In the genomic region with DNA sequence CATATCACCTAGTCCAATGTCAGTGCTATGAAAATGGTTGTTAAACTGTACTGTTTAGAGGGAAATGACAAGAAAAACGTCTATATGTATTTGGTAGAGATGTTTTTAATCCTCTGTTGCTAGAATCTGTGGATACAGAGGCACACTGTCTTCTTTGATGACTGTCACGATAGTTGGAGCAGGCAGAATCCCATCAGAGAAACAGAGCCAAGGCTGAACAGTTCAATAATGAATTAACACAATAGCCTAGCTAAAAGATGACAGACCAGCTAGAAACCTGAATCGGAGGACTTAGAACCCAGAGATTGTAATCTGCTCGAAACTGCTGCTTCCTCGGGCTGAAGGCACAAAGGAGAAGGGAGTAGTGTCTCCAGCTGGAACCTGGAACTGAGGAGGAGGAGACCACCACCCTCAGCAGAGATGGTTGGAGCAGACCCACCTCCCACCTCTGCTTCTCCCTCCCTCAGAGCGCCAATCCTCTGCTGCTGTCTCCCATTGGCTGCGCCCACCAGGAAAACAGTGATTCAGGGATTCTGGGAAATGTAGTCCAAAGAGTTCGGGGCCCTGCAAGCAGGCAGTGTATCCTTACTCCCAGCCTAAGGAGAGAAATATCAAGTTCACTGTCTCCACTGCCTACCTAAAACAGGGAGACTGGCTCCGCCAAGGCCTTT, we compare ENCODE assay signal across 8 mouse cellular contexts.
DNase-seq lines count a peak whose midpoint lies in the region; ATAC-seq and TF ChIP-seq lines count a peak whose summit lies in the region.

No protein-coding gene starts in this region.

- WGBS in forebrain, embryonic 15.5 days = 11% methylated on average over 9 of the region's 9 CpGs
- WGBS in liver, embryonic 16.5 days (ENCODE audit: insufficient replicate concordance) = 29% methylated on average over 9 of the region's 9 CpGs
- 12% methylated on average over 9 of the region's 9 CpGs for WGBS in neural tube, embryonic 15.5 days
- 74% methylated on average over 9 of the region's 9 CpGs for WGBS in thymus, adult 2 months

- no peaks in the 10 kb centered on the region for H3K9me3 ChIP-seq in forebrain, embryonic 15.5 days
- no peaks in the 10 kb centered on the region for H3K9me3 ChIP-seq in liver, embryonic 16.5 days (replicated peaks; ENCODE audit: control insufficient read depth, low read length)
- no peaks in the 10 kb centered on the region for H3K9me3 ChIP-seq in neural tube, embryonic 15.5 days (replicated peaks)

- peak overlapping the region; percentile 84 for H3K27ac ChIP-seq in forebrain, embryonic 15.5 days (replicated peaks)
- peak overlapping the region; percentile 90 for H3K27ac ChIP-seq in layer of hippocampus, adult 2 months
- H3K27ac ChIP-seq in liver, embryonic 16.5 days (ENCODE audit: low read length) = no peak overlapping the region
- peak overlapping the region; percentile 84 for H3K27ac ChIP-seq in neural tube, embryonic 15.5 days (replicated peaks)
- no peak overlapping the region for H3K27ac ChIP-seq in thymus, adult 2 months (ENCODE audit: control insufficient read depth, insufficient read depth, low read length)

- H3K36me3 ChIP-seq in forebrain, embryonic 15.5 days = no peaks in the 10 kb centered on the region
- no peaks in the 10 kb centered on the region for H3K36me3 ChIP-seq in liver, embryonic 16.5 days (ENCODE audit: control insufficient read depth, insufficient read depth)
- H3K36me3 ChIP-seq in neural tube, embryonic 15.5 days = no peaks in the 10 kb centered on the region
- H3K36me3 ChIP-seq in thymus, adult 2 months (ENCODE audit: control insufficient read depth, insufficient read depth, low read length) = no peaks in the 10 kb centered on the region

- no peak for TF ChIP-seq CTCF in layer of hippocampus, adult 2 months (conservative IDR thresholded peaks at IDR 0.05)
- TF ChIP-seq CTCF in thymus, adult 2 months (IDR thresholded peaks at IDR 0.05; ENCODE audit: borderline replicate concordance, control insufficient read depth, extremely low read depth, insufficient read depth, low read length, poor library complexity) = no peak

- peak; percentile 99 for ATAC-seq in forebrain, embryonic 15.5 days (replicated peaks)
- ATAC-seq in liver, embryonic 16.5 days (ENCODE audit: low read depth) = 0 out of 2 replicates have a peak, but pooled peaks have one; percentile 19
- ATAC-seq in neural tube, embryonic 15.5 days (ENCODE audit: low FRiP score) = peak; percentile 99

- no peak for TF ChIP-seq POLR2A in thymus, adult 2 months (IDR thresholded peaks at IDR 0.05; ENCODE audit: control insufficient read depth, extremely low read depth, insufficient read depth, low read length, poor library complexity)

- DNase-seq in 3T3-L1 (ENCODE audit: low read depth, low spot score) = peak; percentile 77
- DNase-seq in cerebellum, adult 11 months = peak; percentile 70
- DNase-seq in heart, postnatal 4 days = peak; percentile 60
- peak; percentile 81 to 91 for DNase-seq in layer of hippocampus, adult 2 months (ENCODE audit: low spot score in 2 of 2)
- DNase-seq in thymus, adult 2 months = no peak

- H3K27me3 ChIP-seq in forebrain, embryonic 15.5 days = no peaks in the 10 kb centered on the region
- no peaks in the 10 kb centered on the region for H3K27me3 ChIP-seq in liver, embryonic 16.5 days (ENCODE audit: control insufficient read depth, insufficient read depth, low read depth, low read length)
- no peaks in the 10 kb centered on the region for H3K27me3 ChIP-seq in neural tube, embryonic 15.5 days (replicated peaks)
- no peaks in the 10 kb centered on the region for H3K27me3 ChIP-seq in thymus, adult 2 months (ENCODE audit: control insufficient read depth, insufficient read depth, low read length)

- peaks cover 4% of the 10 kb centered on the region; the same call in 1 of the 2 replicates for H3K4me1 ChIP-seq in forebrain, embryonic 15.5 days
- H3K4me1 ChIP-seq in liver, embryonic 16.5 days (ENCODE audit: control insufficient read depth, low read depth, low read length) = peaks cover 26% of the 10 kb centered on the region
- peaks cover 21% of the 10 kb centered on the region for H3K4me1 ChIP-seq in neural tube, embryonic 15.5 days
- H3K4me1 ChIP-seq in thymus, adult 2 months (replicated peaks; ENCODE audit: control insufficient read depth, insufficient read depth, low read length) = peaks cover 7% of the 10 kb centered on the region

- peak overlapping the region; percentile 44 for H3K4me3 ChIP-seq in forebrain, embryonic 15.5 days
- peak overlapping the region; percentile 65 for H3K4me3 ChIP-seq in layer of hippocampus, adult 2 months
- H3K4me3 ChIP-seq in liver, embryonic 16.5 days (ENCODE audit: low read depth, low read length) = peak overlapping the region; percentile 35
- H3K4me3 ChIP-seq in neural tube, embryonic 15.5 days (replicated peaks) = peak overlapping the region; percentile 41
- no peak overlapping the region for H3K4me3 ChIP-seq in thymus, adult 2 months (ENCODE audit: control insufficient read depth, insufficient read depth, low read length)

- peak overlapping the region; percentile 60 for H3K4me2 ChIP-seq in forebrain, embryonic 15.5 days (replicated peaks)
- H3K4me2 ChIP-seq in liver, embryonic 16.5 days (ENCODE audit: low read depth, low read length) = peak overlapping the region; percentile 53
- H3K4me2 ChIP-seq in neural tube, embryonic 15.5 days = peak overlapping the region; percentile 60

- H3K9ac ChIP-seq in forebrain, embryonic 15.5 days (replicated peaks) = peak overlapping the region; percentile 65
- peak overlapping the region; percentile 5; the same call in 1 of the 2 replicates for H3K9ac ChIP-seq in liver, embryonic 16.5 days (ENCODE audit: low read depth, low read length)
- peak overlapping the region; percentile 57 for H3K9ac ChIP-seq in neural tube, embryonic 15.5 days (replicated peaks)

Comparison
In these comparisons a context has a peak if more than half of its experiments do, and no peak if none do; other contexts are left out.
1. ATAC-seq: peak in every context shown above with its lines; median percentile 99 in forebrain, embryonic 15.5 days; 99 in neural tube, embryonic 15.5 days; 19 in liver, embryonic 16.5 days.
2. H3K27ac ChIP-seq: peak in forebrain, embryonic 15.5 days (single experiment), layer of hippocampus, adult 2 months (single experiment) and neural tube, embryonic 15.5 days (single experiment); none in liver, embryonic 16.5 days (single experiment) and thymus, adult 2 months (single experiment).
3. H3K9ac ChIP-seq: peak in every context shown above with its lines; median percentile 65 in forebrain, embryonic 15.5 days; 57 in neural tube, embryonic 15.5 days; 5 in liver, embryonic 16.5 days.
4. Peak in every context shown above with its lines, with median percentiles within 50 percentile points of each other: H3K4me2 ChIP-seq.